Mouse (Mus musculus) myocyte (in vitro differentiated cells): Measurements from ENCODE around the gene Itgb6. TPM values are rescaled to one million over a fixed set of nuclear protein-coding genes. Genes with fewer than 3 reads are reported as not detected.

Source experiments
- H3K27me3 ChIP-seq: one replicate; pipeline ENCODE4 v1.6.1; 2011; ENCODE audit not compliant: control insufficient read depth, insufficient read depth, insufficient read length
- H3K36me3 ChIP-seq: one replicate; pipeline ENCODE4 v1.6.1; 2011; ENCODE audit not compliant: control insufficient read depth, insufficient read depth
- H3K4me2 ChIP-seq: one replicate; pipeline ENCODE4 v1.6.1; 2011; ENCODE audit warnings: low read depth, control low read depth
- H3K4me3 ChIP-seq: one replicate; pipeline ENCODE4 v1.5.1; 2011; ENCODE audit warnings: mild to moderate bottlenecking, control low read depth, moderate library complexity
- H3K79me2 ChIP-seq: one replicate; pipeline ENCODE4 v1.6.1; 2011; ENCODE audit not compliant: control insufficient read depth, insufficient read depth
- H3ac ChIP-seq: one replicate; pipeline ENCODE4 v1.6.1; 2011; ENCODE audit not compliant: control insufficient read depth, insufficient read length
- CEBPB ChIP-seq: IDR thresholded peaks from 2 replicates; pipeline ENCODE4 v1.6.1; 2011; ENCODE audit warnings: mild to moderate bottlenecking, moderate library complexity; ENCODE audit not compliant: poor library complexity, insufficient read depth, severe bottlenecking
- E2F4 ChIP-seq: IDR thresholded peaks from one replicate; pipeline ENCODE4 v1.6.1; 2011; ENCODE audit warnings: mild to moderate bottlenecking, control low read depth, moderate library complexity; ENCODE audit not compliant: insufficient read depth
- MAX ChIP-seq: IDR thresholded peaks from one replicate; pipeline ENCODE4 v1.6.1; 2011; ENCODE audit warnings: low read depth, mild to moderate bottlenecking, control low read depth
- MYOD1 ChIP-seq, 3 experiments: IDR thresholded peaks; one replicate each; pipeline ENCODE4 v1.6.1; 2011; ENCODE audit warnings: control low read depth in 2 of 3, low read depth in 2 of 3, mild to moderate bottlenecking in 2 of 3, moderate library complexity in 1 of 3; ENCODE audit not compliant: insufficient read length in 2 of 3, control insufficient read depth in 1 of 3
- MYOG ChIP-seq, 3 experiments: IDR thresholded peaks; one replicate each; pipeline ENCODE4 v1.6.1; 2011; ENCODE audit warnings: control low read depth in 2 of 3, low read depth in 2 of 3, mild to moderate bottlenecking in 2 of 3; ENCODE audit not compliant: insufficient read length in 2 of 3, control insufficient read depth in 1 of 3, insufficient read depth in 1 of 3
- POLR2A ChIP-seq: IDR thresholded peaks from one replicate; pipeline ENCODE4 v1.6.1; 2011; ENCODE audit warnings: low read depth, mild to moderate bottlenecking, control low read depth, moderate library complexity; ENCODE audit not compliant: insufficient read length
- POLR2AphosphoS2 ChIP-seq: IDR thresholded peaks from one replicate; pipeline ENCODE4 v1.6.1; 2011; ENCODE audit warnings: low read depth, control low read depth; ENCODE audit not compliant: insufficient read length
- REST ChIP-seq: IDR thresholded peaks from one replicate; pipeline ENCODE4 v1.6.1; 2011; ENCODE audit warnings: mild to moderate bottlenecking, control low read depth, moderate library complexity; ENCODE audit not compliant: insufficient read depth, insufficient read length
- SRF ChIP-seq: IDR thresholded peaks from one replicate; pipeline ENCODE4 v1.6.1; 2011; ENCODE audit warnings: low read depth; ENCODE audit not compliant: control insufficient read depth, insufficient read length
- TCF12 ChIP-seq: IDR thresholded peaks from one replicate; pipeline ENCODE4 v1.6.1; 2011; ENCODE audit warnings: mild to moderate bottlenecking, control low read depth; ENCODE audit not compliant: poor library complexity, insufficient read depth, severe bottlenecking
- TCF3 ChIP-seq: IDR thresholded peaks from one replicate; pipeline ENCODE4 v1.6.1; 2011; ENCODE audit warnings: low read depth, control low read depth; ENCODE audit not compliant: insufficient read length
- USF1 ChIP-seq: IDR thresholded peaks from one replicate; pipeline ENCODE4 v1.6.1; 2011; ENCODE audit warnings: low read depth, mild to moderate bottlenecking, control low read depth, moderate library complexity
- polyA plus RNA-seq: library from polyadenylated mRNA; unstranded; fragments of >200 nt; fragmentation: generic; extraction: Trizol; gene quantifications from one replicate; pipeline ENCODE4 v1.2.1, GENCODE M21; 2012; ENCODE audit warnings: missing spikeins

Itgb6 gene
- polyA plus RNA-seq, 1 experiment = 3.9 TPM

DNA sequence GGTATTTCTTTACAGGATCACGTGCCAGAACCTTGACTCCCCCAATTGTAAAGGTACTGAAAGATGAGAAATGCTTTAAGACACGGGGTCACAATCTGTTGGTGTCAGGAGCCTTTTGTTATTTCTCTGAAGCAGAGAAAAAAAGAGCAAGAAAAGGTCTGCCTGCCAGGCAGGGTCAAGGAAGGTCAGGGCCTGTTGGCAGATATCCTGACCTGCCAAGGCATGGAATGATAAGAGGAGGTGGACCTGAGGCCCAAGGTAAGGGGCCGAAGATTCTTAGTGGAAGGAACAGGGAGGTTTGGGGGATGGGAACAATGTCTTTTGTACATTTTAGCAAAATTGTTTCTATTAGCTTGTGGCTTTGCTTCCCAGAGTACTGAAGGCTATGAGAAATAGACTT is 13.8 kb downstream of the Itgb6 start:
- Histone ChIP-seq H3K36me3 (no peaks in the 10 kb centered on the region), H3K27me3 (no peaks in the 10 kb centered on the region), H3K4me3 (no peak overlapping the region), H3K4me2 (no peak overlapping the region), H3K79me2 (no peaks in the 10 kb centered on the region), H3ac (no peak overlapping the region)
- TF ChIP-seq E2F4 = no peak
- TF ChIP-seq USF1 = no peak
- no peak for TF ChIP-seq POLR2AphosphoS2
- no peak for TF ChIP-seq POLR2A
- no peak for TF ChIP-seq MAX
- TF ChIP-seq REST = no peak
- no peak for TF ChIP-seq MYOD1 (IDR thresholded peaks at IDR 0.05; ENCODE audit: control insufficient read depth in 1 of 3, insufficient read length in 2 of 3, low read depth in 2 of 3)
- no peak for TF ChIP-seq TCF3
- TF ChIP-seq MYOG (IDR thresholded peaks at IDR 0.05; ENCODE audit: control insufficient read depth in 1 of 3, insufficient read depth in 1 of 3, insufficient read length in 2 of 3, low read depth in 2 of 3) = no peak
- no peak for TF ChIP-seq CEBPB
- no peak for TF ChIP-seq TCF12
- TF ChIP-seq SRF = no peak

DNA sequence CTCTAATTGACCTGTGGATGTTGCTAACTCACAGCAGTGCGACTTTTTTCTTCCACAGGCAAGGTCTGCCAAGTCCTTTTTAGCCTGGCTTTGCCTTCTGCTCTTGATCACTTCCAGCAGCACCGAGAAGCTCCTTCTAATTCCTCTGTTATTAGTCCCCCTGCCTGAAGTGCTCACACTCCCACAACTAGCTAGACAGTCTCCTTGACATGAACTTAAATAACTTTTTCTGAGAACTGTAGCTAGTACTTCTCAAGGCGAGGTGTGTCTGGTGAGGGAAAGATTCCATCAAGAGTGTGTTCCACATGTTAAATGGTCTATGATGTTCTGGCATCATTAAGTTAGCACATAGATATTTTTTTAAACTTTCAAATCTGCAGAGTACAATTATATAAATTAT is 15.6 kb downstream of the Itgb6 start:
- Histone ChIP-seq H3K4me3 (no peak overlapping the region), H3K27me3 (no peaks in the 10 kb centered on the region), H3K36me3 (no peaks in the 10 kb centered on the region), H3K79me2 (no peaks in the 10 kb centered on the region), H3ac (no peak overlapping the region), H3K4me2 (no peak overlapping the region)
- no peak for TF ChIP-seq TCF3
- TF ChIP-seq TCF12 = no peak
- TF ChIP-seq MAX = no peak
- no peak for TF ChIP-seq CEBPB
- no peak for TF ChIP-seq REST
- no peak for TF ChIP-seq MYOG (IDR thresholded peaks at IDR 0.05; ENCODE audit: control insufficient read depth in 1 of 3, insufficient read depth in 1 of 3, insufficient read length in 2 of 3, low read depth in 2 of 3)
- TF ChIP-seq SRF = no peak
- no peak for TF ChIP-seq POLR2AphosphoS2
- no peak for TF ChIP-seq USF1
- no peak for TF ChIP-seq MYOD1 (IDR thresholded peaks at IDR 0.05; ENCODE audit: control insufficient read depth in 1 of 3, insufficient read length in 2 of 3, low read depth in 2 of 3)
- no peak for TF ChIP-seq POLR2A
- no peak for TF ChIP-seq E2F4

DNA sequence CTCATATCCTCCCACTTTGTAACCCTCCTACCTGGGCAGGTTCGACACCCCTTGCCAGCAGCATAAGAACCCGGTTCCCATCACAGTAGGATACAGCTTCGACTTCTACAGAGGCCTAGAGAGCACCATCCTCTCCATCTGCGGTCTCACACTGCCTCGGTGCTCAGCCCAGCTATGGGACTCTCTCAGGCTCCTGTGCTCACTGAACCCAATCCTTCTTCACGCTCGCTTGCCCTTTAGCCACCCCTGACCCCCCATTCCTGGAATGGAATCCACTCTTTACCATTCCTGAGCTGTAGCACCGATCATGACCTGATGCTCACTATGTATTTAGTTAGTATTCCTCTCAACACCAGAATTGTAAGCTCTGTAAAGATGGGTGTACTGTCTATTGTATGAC is 17.0 kb downstream of the Itgb6 start:
- Histone ChIP-seq H3K4me3 (no peak overlapping the region), H3ac (no peak overlapping the region), H3K36me3 (no peaks in the 10 kb centered on the region), H3K27me3 (no peaks in the 10 kb centered on the region), H3K4me2 (no peak overlapping the region), H3K79me2 (no peaks in the 10 kb centered on the region)
- no peak for TF ChIP-seq POLR2A
- no peak for TF ChIP-seq TCF12
- no peak for TF ChIP-seq POLR2AphosphoS2
- TF ChIP-seq SRF = no peak
- no peak for TF ChIP-seq MYOD1 (IDR thresholded peaks at IDR 0.05; ENCODE audit: control insufficient read depth in 1 of 3, insufficient read length in 2 of 3, low read depth in 2 of 3)
- TF ChIP-seq MYOG (IDR thresholded peaks at IDR 0.05; ENCODE audit: control insufficient read depth in 1 of 3, insufficient read depth in 1 of 3, insufficient read length in 2 of 3, low read depth in 2 of 3) = no peak
- no peak for TF ChIP-seq REST

DNA sequence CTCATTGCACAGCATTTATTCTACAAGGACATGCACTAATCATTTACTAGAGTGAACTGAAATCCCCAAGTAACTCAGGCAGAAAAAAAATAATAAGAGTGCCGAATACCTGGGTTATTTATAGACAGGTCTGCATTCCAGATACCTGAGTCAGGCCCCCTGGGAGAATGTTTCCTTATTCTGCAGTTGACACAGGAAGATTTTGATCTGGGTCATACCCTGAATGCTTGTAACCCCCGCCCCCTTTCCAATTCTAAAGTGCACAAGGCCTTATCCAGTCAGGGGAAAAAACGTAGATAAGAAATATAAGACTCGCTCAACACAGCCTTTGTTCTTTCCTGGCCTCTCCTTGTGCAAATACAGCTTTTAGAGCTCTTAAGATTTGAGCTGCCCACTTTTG is 19.1 kb downstream of the Itgb6 start:
- no peak overlapping the region for H3K4me2 ChIP-seq
- TF ChIP-seq MAX (no peak), MYOD1 (IDR thresholded peaks at IDR 0.05; ENCODE audit: control insufficient read depth in 1 of 3, insufficient read length in 2 of 3, low read depth in 2 of 3) (no peak), TCF12 (no peak), SRF (no peak), POLR2A (no peak), USF1 (no peak), CEBPB (no peak), POLR2AphosphoS2 (no peak), REST (no peak), MYOG (IDR thresholded peaks at IDR 0.05; ENCODE audit: control insufficient read depth in 1 of 3, insufficient read depth in 1 of 3, insufficient read length in 2 of 3, low read depth in 2 of 3) (no peak)
- H3K27me3 ChIP-seq = no peaks in the 10 kb centered on the region
- no peaks in the 10 kb centered on the region for H3K36me3 ChIP-seq
- H3K79me2 ChIP-seq = no peaks in the 10 kb centered on the region
- no peak overlapping the region for H3ac ChIP-seq
- H3K4me3 ChIP-seq = no peak overlapping the region

DNA sequence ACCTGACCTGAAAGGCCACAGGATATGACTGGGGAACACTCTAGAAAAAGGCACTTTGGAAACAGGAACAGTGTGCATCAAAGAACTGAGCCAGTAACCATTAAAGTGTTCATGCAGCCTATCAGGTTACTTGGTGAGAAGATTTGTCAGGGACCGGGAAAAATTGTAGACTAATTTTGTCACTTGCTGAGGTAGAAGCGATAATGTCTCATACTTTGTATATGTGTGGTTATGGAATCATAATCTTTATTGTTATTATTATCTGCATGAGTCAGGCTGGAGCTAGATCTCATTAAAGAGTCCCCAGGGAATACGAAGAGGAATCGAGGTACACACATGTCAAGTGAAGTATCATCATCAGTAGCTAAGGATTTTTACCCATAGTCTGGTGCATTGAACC is 21.5 kb downstream of the Itgb6 start:
- Histone ChIP-seq H3K79me2 (no peaks in the 10 kb centered on the region), H3K36me3 (no peaks in the 10 kb centered on the region), H3K27me3 (no peaks in the 10 kb centered on the region), H3ac (no peak overlapping the region), H3K4me3 (no peak overlapping the region), H3K4me2 (peak overlapping the region; percentile 64)
- no peak for TF ChIP-seq SRF
- TF ChIP-seq POLR2AphosphoS2 = no peak
- TF ChIP-seq MYOD1 (IDR thresholded peaks at IDR 0.05; ENCODE audit: control insufficient read depth in 1 of 3, insufficient read length in 2 of 3, low read depth in 2 of 3) = no peak
- TF ChIP-seq USF1 = no peak
- no peak for TF ChIP-seq REST
- no peak for TF ChIP-seq MYOG (IDR thresholded peaks at IDR 0.05; ENCODE audit: control insufficient read depth in 1 of 3, insufficient read depth in 1 of 3, insufficient read length in 2 of 3, low read depth in 2 of 3)
- no peak for TF ChIP-seq POLR2A
- TF ChIP-seq TCF12 = no peak
- TF ChIP-seq MAX = no peak
- no peak for TF ChIP-seq E2F4
- TF ChIP-seq TCF3 = no peak
